Mouse (Mus musculus) neural tube, embryonic 11.5 days (tissue): ENCODE data around the gene Olfr571. TPM values are rescaled to one million over a fixed set of nuclear protein-coding genes. Genes with fewer than 3 reads are reported as not detected.

Experiments used
- ATAC-seq: fragments of 200-750 bp; cut with Nextera tagmentation; 2 replicates; pipeline ENCODE4 v1.8.0; 2017; ENCODE audit warnings: moderate number of reproducible peaks, mild to moderate bottlenecking, moderate TSS enrichment, moderate library complexity; ENCODE audit not compliant: insufficient read depth, low FRiP score, low TSS enrichment
- DNase-seq: peaks from one replicate; pipeline ENCODE4 v3.0.0-alpha.2; 2015; ENCODE audit warnings: low spot score
- H3K27ac ChIP-seq: fragments of 300-500 bp; sonication (generic); 2 replicates; pipeline ENCODE4 v1.5.1; 2014; ENCODE audit warnings: low read depth, mild to moderate bottlenecking, low read length
- H3K27me3 ChIP-seq: fragments of 300-500 bp; sonication (generic); 2 replicates; pipeline ENCODE4 v1.6.1; 2014; ENCODE audit warnings: mild to moderate bottlenecking, low read length, mixed read lengths; ENCODE audit not compliant: control insufficient read depth, insufficient read depth
- H3K36me3 ChIP-seq: fragments of 300-500 bp; sonication (generic); 2 replicates; pipeline ENCODE4 v1.6.1; 2014; ENCODE audit warnings: mild to moderate bottlenecking, low read length, moderate library complexity, mixed read lengths; ENCODE audit not compliant: control insufficient read depth, insufficient read depth
- H3K4me1 ChIP-seq: fragments of 300-500 bp; sonication (generic); 2 replicates; pipeline ENCODE4 v1.6.1; 2014; ENCODE audit warnings: low read length, mixed read lengths; ENCODE audit not compliant: control insufficient read depth, insufficient read depth
- H3K4me2 ChIP-seq: fragments of 300-500 bp; sonication (generic); 2 replicates; pipeline ENCODE4 v1.6.1; 2014; ENCODE audit warnings: low read depth, mild to moderate bottlenecking, moderate library complexity
- H3K4me3 ChIP-seq: fragments of 300-500 bp; sonication (generic); 2 replicates; pipeline ENCODE4 v1.5.1; 2014; ENCODE audit warnings: low read depth, low read length
- H3K9ac ChIP-seq: fragments of 300-500 bp; sonication (generic); 2 replicates; pipeline ENCODE4 v1.6.1; 2014; ENCODE audit warnings: mild to moderate bottlenecking, low read length
- H3K9me3 ChIP-seq: fragments of 300-500 bp; sonication (generic); 2 replicates; pipeline ENCODE4 v1.6.1; 2016; ENCODE audit warnings: low read length; ENCODE audit not compliant: control insufficient read depth
- WGBS: fragments of 180-500 bp; shearing (Covaris S2); extraction: QIAGEN DNeasy Blood & Tissue Kit; methylation state at CpG from one replicate; pipeline ENCODE4 v1.1.7; 2014; 5-methylcytosine and 5-hydroxymethylcytosine counted together
- polyA plus RNA-seq: library from polyadenylated mRNA; unstranded; fragments of >200 nt; fragmentation: Nextera tagmentation; extraction: Ambion mirVana; gene quantifications from 2 replicates; pipeline ENCODE4 v1.2.1, GENCODE M21; 2014

Gene Olfr571
- polyA plus RNA-seq, 1 experiment from 2014 or later: not detected

DNA sequence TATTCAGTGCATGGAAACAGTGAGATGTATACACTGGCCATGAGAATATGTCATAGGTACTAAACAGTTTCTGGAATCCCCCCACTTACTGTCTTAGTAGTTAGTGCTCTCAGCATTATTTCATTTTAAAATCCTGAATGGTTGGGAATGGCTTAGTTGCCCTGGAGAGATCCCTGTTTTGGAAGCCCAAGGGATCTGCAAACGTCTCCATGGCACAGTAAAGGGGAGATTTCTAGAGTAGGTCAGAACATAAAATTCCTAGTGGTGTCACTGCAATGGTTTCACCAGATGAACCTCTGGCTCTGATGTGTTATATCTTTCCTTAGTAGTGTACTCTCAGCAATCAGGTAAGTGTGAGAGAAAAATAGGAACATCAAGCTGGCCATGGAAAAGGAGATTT is 6.8 kb upstream of the Olfr571 start, which contains the start of gene Olfr572:
Olfr572 (plus strand) TSS at position 301 of the 400 bp plus-strand sequence.
- Histone ChIP-seq H3K4me3 (no peak within 1 kb of the TSS), H3K4me1 (no peaks in the 10 kb centered on the region), H3K9me3 (no peaks in the 10 kb centered on the region), H3K4me2 (no peak within 1 kb of the TSS), H3K9ac (no peak within 1 kb of the TSS), H3K27me3 (no peaks in the 10 kb centered on the region), H3K27ac (no peak within 1 kb of the TSS), H3K36me3 (no peaks in the 10 kb centered on the region)
- DNase-seq: no peak
- 50% methylated on average over 1 of the region's 1 CpGs for WGBS
- no peak for ATAC-seq

DNA sequence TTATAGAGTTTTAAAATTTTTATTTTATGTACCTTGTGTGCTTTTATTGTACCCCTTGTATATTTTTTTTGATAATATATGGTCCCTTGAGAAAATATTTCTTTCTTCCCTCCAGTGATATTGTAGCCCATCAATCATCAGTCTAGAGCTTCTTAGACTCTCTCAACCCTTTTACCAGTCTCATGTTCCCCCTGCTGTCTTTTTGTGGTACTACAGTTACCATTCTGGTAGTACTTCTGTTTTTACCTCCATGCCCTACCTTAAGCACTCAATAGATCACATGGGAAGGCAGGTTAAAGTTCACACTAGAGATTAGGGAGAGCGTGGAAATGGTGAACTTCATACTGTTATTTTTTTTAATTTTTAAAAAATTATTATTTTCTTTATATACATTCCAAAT is 2.3 kb upstream of the Olfr571 start:
- Histone ChIP-seq H3K4me2 (no peak overlapping the region), H3K9me3 (no peaks in the 10 kb centered on the region), H3K4me1 (no peaks in the 10 kb centered on the region), H3K27ac (no peak overlapping the region), H3K27me3 (no peaks in the 10 kb centered on the region), H3K9ac (no peak overlapping the region), H3K36me3 (no peaks in the 10 kb centered on the region), H3K4me3 (no peak overlapping the region)
- DNase-seq: no peak
- ATAC-seq: peak; percentile 54; the same call in 1 of the 2 replicates
- WGBS: 22% methylated on average over 1 of the region's 1 CpGs

DNA sequence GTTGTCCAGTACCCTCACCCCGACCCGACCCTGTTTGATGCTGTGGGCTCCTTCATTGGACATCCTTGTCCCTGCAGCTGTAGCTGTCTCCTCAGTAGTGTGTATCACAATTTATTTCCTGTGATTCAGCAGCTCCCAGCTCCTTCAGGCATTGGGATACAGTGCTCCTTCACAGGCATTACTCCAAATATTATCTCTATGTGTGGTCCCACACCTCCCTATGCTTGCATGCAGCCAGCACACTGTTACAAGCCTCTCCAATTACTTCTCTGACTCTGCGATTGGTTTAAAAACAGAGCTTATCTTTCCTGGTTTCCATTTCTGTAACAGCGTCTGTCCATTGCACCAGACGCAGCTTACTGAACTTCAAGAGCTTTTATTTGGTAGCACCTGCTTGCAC is 931 bp downstream of the Olfr571 start:
- Histone ChIP-seq H3K4me2 (no peak overlapping the region), H3K4me3 (no peak overlapping the region), H3K9ac (no peak overlapping the region), H3K9me3 (no peaks in the 10 kb centered on the region), H3K36me3 (no peaks in the 10 kb centered on the region), H3K4me1 (no peaks in the 10 kb centered on the region), H3K27me3 (no peaks in the 10 kb centered on the region), H3K27ac (no peak overlapping the region)
- DNase-seq: no peak
- WGBS: 87% methylated on average over 5 of the region's 5 CpGs
- no peak for ATAC-seq

DNA sequence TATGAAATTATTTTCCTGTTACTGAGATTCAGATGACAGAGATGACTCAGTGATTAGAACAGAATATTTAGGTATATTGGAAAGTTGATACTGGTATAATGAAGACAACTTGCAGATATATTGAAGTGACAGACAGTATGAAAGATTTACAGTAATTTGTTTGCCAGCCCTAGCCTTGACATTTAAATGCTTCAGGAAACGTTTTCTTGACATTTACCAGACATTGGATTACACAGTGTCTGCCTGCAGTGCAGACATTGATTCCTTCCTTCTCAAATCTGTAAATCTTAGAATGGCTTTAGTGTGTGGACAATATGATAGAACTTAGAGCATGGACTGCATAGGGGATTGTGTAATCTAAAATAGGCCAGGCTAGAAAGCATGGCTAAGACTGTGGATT is 2.1 kb downstream of the Olfr571 start:
- ATAC-seq (no peak), DNase-seq (no peak)
- no peak overlapping the region for H3K27ac ChIP-seq
- no peak overlapping the region for H3K4me3 ChIP-seq
- H3K36me3 ChIP-seq: no peaks in the 10 kb centered on the region
- no peak overlapping the region for H3K4me2 ChIP-seq
- H3K4me1 ChIP-seq: no peaks in the 10 kb centered on the region
- no peaks in the 10 kb centered on the region for H3K27me3 ChIP-seq
- no peaks in the 10 kb centered on the region for H3K9me3 ChIP-seq
- WGBS: 61% methylated on average over 1 of the region's 1 CpGs
- H3K9ac ChIP-seq: no peak overlapping the region

DNA sequence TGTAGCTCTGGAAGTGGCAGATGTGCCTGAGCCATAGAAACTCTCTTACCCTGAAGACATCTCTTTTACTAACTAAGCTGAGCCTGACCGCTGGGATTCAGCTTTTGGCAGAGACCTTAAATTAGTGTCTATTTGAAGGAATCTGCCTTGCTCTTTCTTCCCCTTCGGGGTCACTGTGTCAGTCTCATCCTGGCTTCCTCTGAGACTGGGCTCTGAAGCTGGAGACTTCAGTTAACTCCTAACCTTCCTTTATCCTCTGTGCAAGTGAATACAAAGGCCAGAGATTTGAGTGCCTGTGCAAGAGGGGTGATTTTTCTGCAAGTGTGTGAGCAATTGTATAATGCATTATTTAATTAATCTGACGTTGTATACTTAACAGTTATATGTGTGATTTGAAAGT is 26.6 kb downstream of the Olfr571 start, which contains the start of gene Olfr569:
Olfr569 (minus strand) TSS at position 101 of the 400 bp plus-strand sequence.
- Histone ChIP-seq H3K27ac (no peak within 1 kb of the TSS), H3K4me2 (no peak within 1 kb of the TSS), H3K4me1 (no peaks in the 10 kb centered on the region), H3K27me3 (no peaks in the 10 kb centered on the region), H3K9ac (no peak within 1 kb of the TSS), H3K4me3 (no peak within 1 kb of the TSS), H3K36me3 (no peaks in the 10 kb centered on the region), H3K9me3 (no peaks in the 10 kb centered on the region)
- no peak for ATAC-seq
- WGBS: 73% methylated on average over 3 of the region's 3 CpGs
- DNase-seq: no peak

DNA sequence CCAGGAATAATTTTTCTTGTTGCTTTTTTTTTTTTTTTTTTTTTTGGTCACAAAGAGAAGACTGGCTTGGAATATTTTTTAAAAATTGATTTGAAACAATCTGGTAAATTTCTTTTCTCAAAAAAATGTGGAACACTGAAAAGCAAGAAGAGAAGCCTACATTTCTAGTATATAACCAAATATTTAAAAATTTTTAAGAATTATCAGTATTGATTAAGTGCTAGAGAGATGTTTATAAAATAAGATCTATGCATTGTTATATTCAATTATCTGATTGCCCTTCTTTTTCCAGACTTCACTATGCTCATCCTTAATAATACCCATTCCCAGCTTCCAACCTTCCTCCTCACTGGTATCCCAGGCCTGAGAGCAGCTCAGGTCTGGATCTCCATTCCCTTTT is 40.5 kb downstream of the Olfr571 start, which contains the start of gene Olfr568:
Olfr568 (plus strand) TSS at position 301 of the 400 bp plus-strand sequence.
- Histone ChIP-seq H3K4me2 (no peak within 1 kb of the TSS), H3K9me3 (no peaks in the 10 kb centered on the region), H3K36me3 (no peaks in the 10 kb centered on the region), H3K9ac (no peak within 1 kb of the TSS), H3K4me3 (no peak within 1 kb of the TSS), H3K27ac (no peak within 1 kb of the TSS), H3K4me1 (no peaks in the 10 kb centered on the region), H3K27me3 (no peaks in the 10 kb centered on the region)
- no peak for DNase-seq
- ATAC-seq: no peak

- H3K9me3 ChIP-seq: no peaks in the 10 kb centered on the region
- 88% methylated on average over 1 of the region's 1 CpGs for WGBS
- no peaks in the 10 kb centered on the region for H3K27me3 ChIP-seq
- H3K4me3 ChIP-seq: no peak within 1 kb of the TSS
- no peaks in the 10 kb centered on the region for H3K4me1 ChIP-seq
- no peak within 1 kb of the TSS for H3K27ac ChIP-seq
- DNase-seq (no peak), ATAC-seq (no peak)
- H3K4me2 ChIP-seq: no peak within 1 kb of the TSS
- no peaks in the 10 kb centered on the region for H3K36me3 ChIP-seq
- no peak within 1 kb of the TSS for H3K9ac ChIP-seq
Observed at GRCm38 (mm10) chr7:102858665-102859064, 58.7 kb downstream of the Olfr571 start, which contains the start of gene Olfr566. TSS of gene Olfr566 (minus strand) at chr7:102858765.

DNA sequence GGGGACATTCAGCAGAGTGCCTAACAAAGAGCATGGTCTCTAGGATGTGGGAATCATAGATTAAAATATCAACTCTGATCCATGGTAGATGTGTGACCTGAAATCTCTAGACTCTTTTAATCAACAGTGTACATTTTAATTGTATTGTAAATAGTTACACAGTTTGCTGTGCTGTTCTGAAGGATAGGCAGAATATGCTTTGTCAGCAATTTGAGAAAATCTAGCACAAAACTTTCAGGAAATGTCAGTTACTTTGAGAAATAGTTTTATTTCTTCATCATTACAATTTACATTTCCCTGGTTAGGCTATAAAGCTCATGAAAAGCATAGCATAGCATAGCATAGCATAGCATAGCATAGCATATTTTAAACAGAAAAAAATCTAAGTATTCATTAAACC is 61.5 kb downstream of the Olfr571 start:
- Histone ChIP-seq H3K9ac (no peak overlapping the region), H3K4me1 (no peaks in the 10 kb centered on the region), H3K4me2 (no peak overlapping the region), H3K27me3 (no peaks in the 10 kb centered on the region), H3K36me3 (no peaks in the 10 kb centered on the region), H3K4me3 (no peak overlapping the region), H3K9me3 (no peaks in the 10 kb centered on the region), H3K27ac (no peak overlapping the region)
- DNase-seq (no peak), ATAC-seq (no peak)
